Mouse (Mus musculus): ENCODE measurements around the gene Snrpf. TPM values are rescaled to one million over a fixed set of nuclear protein-coding genes. Genes with fewer than 3 reads are reported as not detected.

The Snrpf gene
- polyA plus RNA-seq, 1 experiment from 2014 or later = 155 TPM

DNA sequence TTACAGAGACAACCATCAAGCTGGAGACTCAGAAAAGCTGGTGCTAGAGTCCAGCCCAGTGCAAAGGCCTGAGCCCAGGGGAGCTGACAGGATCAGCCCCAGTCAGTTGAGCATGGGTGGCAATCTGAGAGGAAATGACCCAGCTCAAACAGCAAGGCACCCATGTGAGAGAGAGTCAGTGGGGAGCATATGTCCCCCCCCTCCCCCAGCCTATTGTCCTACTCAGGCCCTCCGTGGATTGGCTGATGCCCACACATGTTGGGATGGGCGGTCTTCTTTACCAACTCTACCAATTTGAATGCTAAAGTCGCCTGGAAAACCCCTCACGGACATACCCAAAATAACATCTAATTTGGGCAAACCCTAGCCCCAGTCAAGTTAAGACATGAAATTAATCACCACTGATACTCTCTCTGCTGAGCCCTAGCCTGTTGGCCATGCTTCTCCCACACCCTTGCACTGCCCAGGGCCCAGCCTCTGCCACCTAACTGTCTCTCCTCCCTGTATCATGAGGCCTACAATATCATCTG is 41.7 kb downstream of the Snrpf start:
- Histone ChIP-seq H3K9me3 (ENCODE audit: low read depth, low read length) (no peaks in the 10 kb centered on the region), H3K4me1 (ENCODE audit: insufficient read depth) (no peaks in the 10 kb centered on the region), H3K9ac (no peak overlapping the region), H3K27me3 (ENCODE audit: insufficient read depth, low read length) (no peaks in the 10 kb centered on the region), H3K27ac (ENCODE audit: low read depth) (no peak overlapping the region), H3K4me2 (no peak overlapping the region), H3K36me3 (ENCODE audit: insufficient read depth) (no peaks in the 10 kb centered on the region), H3K4me3 (ENCODE audit: low read depth, low read length) (no peak overlapping the region)
- ATAC-seq (ENCODE audit: insufficient read depth) (no peak), DNase-seq (no peak)
- 90% methylated on average over 4 of the region's 4 CpGs for WGBS
- TF ChIP-seq CTCF (IDR thresholded peaks at IDR 0.05; ENCODE audit: low read depth) = no peak

- Histone ChIP-seq H3K4me1 (ENCODE audit: insufficient read depth) (no peaks in the 10 kb centered on the region), H3K9me3 (ENCODE audit: low read depth, low read length) (no peaks in the 10 kb centered on the region), H3K9ac (no peak overlapping the region), H3K27ac (ENCODE audit: low read depth) (no peak overlapping the region), H3K36me3 (ENCODE audit: insufficient read depth) (no peaks in the 10 kb centered on the region), H3K27me3 (ENCODE audit: insufficient read depth, low read length) (no peaks in the 10 kb centered on the region), H3K4me2 (no peak overlapping the region), H3K4me3 (ENCODE audit: low read depth, low read length) (no peak overlapping the region)
- no peak for TF ChIP-seq CTCF (IDR thresholded peaks at IDR 0.05; ENCODE audit: low read depth)
- no peak for DNase-seq
- ATAC-seq (ENCODE audit: insufficient read depth) = no peak
- 59% methylated on average over 5 of the region's 5 CpGs for WGBS
Observed at GRCm38 (mm10) chr10:93544172-93544571, 45.3 kb downstream of the Snrpf start.

DNA sequence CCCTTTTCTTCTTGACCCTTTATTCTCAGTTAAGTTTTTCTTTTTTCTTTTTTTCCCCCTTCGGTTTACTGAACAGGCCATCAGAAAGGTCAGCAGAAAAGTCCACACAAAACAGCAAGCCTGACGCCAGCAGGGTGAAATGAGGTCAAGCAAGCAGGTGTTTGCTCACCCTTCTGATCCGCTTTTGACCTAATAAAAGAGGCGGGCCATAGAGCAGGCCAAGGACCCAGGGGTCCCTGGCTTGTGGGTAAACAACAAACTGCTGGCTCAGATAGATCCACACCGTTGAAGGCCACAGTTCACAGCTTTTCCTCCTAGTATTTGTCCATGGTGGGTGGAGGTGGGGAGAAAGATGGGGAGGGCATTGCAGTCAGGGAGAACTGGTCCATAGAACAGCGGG is 46.3 kb downstream of the Snrpf start:
- H3K4me2 ChIP-seq = no peak overlapping the region
- no peak for TF ChIP-seq CTCF (IDR thresholded peaks at IDR 0.05; ENCODE audit: low read depth)
- H3K27me3 ChIP-seq (ENCODE audit: insufficient read depth, low read length) = no peaks in the 10 kb centered on the region
- no peak overlapping the region for H3K4me3 ChIP-seq (ENCODE audit: low read depth, low read length)
- DNase-seq (no peak), ATAC-seq (ENCODE audit: insufficient read depth) (no peak)
- no peaks in the 10 kb centered on the region for H3K4me1 ChIP-seq (ENCODE audit: insufficient read depth)
- H3K27ac ChIP-seq (ENCODE audit: low read depth) = no peak overlapping the region
- WGBS = 47% methylated on average over 6 of the region's 6 CpGs
- no peaks in the 10 kb centered on the region for H3K36me3 ChIP-seq (ENCODE audit: insufficient read depth)
- H3K9ac ChIP-seq = no peak overlapping the region
- H3K9me3 ChIP-seq (ENCODE audit: low read depth, low read length) = no peaks in the 10 kb centered on the region

DNA sequence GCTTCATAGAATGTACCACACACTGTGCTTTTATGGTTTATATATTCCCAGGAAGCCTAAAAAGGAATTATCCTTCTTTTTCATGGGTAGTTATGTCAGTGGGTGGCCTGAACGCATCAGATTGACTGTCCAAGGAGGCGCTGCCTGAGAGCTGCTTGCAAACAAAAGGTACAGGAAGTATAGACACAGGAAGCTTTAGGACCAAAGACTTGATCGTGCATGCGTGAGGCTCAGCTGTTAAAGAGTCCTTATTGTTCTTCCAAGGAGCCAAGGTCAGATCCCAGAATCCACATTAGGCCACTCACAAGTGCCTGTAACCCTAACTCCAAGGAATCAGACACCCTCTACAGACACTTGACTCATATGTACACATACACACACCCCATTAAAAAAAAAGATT is 47.1 kb downstream of the Snrpf start:
- no peak overlapping the region for H3K4me2 ChIP-seq
- no peaks in the 10 kb centered on the region for H3K27me3 ChIP-seq (ENCODE audit: insufficient read depth, low read length)
- no peaks in the 10 kb centered on the region for H3K9me3 ChIP-seq (ENCODE audit: low read depth, low read length)
- no peak overlapping the region for H3K9ac ChIP-seq
- no peaks in the 10 kb centered on the region for H3K36me3 ChIP-seq (ENCODE audit: insufficient read depth)
- no peak for ATAC-seq (ENCODE audit: insufficient read depth)
- WGBS = 34% methylated on average over 4 of the region's 4 CpGs
- no peak overlapping the region for H3K27ac ChIP-seq (ENCODE audit: low read depth)
- H3K4me1 ChIP-seq (ENCODE audit: insufficient read depth) = no peaks in the 10 kb centered on the region
- DNase-seq = no peak
- no peak for TF ChIP-seq CTCF (IDR thresholded peaks at IDR 0.05; ENCODE audit: low read depth)
- no peak overlapping the region for H3K4me3 ChIP-seq (ENCODE audit: low read depth, low read length)

DNA sequence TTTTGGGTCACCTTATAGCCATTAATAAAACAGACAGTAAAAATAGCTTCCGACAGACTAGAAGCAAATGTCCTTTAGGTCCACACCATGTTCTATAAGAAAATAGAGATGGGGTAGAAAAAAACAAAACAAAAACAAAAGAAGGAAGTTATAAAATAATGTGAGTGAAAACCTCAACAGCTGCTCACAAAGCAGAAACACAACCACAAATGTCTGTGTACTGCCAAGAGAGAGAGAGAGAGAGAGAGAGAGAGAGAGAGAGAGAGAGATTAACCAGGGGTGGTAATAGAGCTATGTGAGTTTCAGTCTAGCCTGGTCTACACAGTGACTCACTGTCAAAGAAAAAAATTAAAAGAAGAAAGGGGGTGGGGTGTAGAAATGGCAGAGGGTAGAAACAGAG is 47.9 kb downstream of the Snrpf start:
- Histone ChIP-seq H3K4me2 (no peak overlapping the region), H3K4me3 (ENCODE audit: low read depth, low read length) (no peak overlapping the region), H3K4me1 (ENCODE audit: insufficient read depth) (no peaks in the 10 kb centered on the region), H3K27me3 (ENCODE audit: insufficient read depth, low read length) (no peaks in the 10 kb centered on the region), H3K36me3 (ENCODE audit: insufficient read depth) (no peaks in the 10 kb centered on the region), H3K9me3 (ENCODE audit: low read depth, low read length) (no peaks in the 10 kb centered on the region), H3K27ac (ENCODE audit: low read depth) (no peak overlapping the region), H3K9ac (no peak overlapping the region)
- DNase-seq = no peak
- WGBS = 57% methylated on average over 1 of the region's 1 CpGs
- ATAC-seq (ENCODE audit: insufficient read depth) = no peak
- no peak for TF ChIP-seq CTCF (IDR thresholded peaks at IDR 0.05; ENCODE audit: low read depth)

- no peak for TF ChIP-seq CTCF (IDR thresholded peaks at IDR 0.05; ENCODE audit: low read depth)
- H3K4me2 ChIP-seq = peak within 1 kb of the TSS; percentile 71
- H3K9ac ChIP-seq = 0 out of 2 replicates have a peak within 1 kb of the TSS, but pooled peaks have one; percentile 40
- H3K4me3 ChIP-seq (ENCODE audit: low read depth, low read length) = peak within 1 kb of the TSS; percentile 37
- no peaks in the 10 kb centered on the region for H3K27me3 ChIP-seq (ENCODE audit: insufficient read depth, low read length)
- ATAC-seq (ENCODE audit: insufficient read depth) (peak; percentile 36; the same call in 1 of the 2 replicates), DNase-seq (peak; percentile 10)
- H3K9me3 ChIP-seq (ENCODE audit: low read depth, low read length) = no peaks in the 10 kb centered on the region
- H3K4me1 ChIP-seq (ENCODE audit: insufficient read depth) = no peaks in the 10 kb centered on the region
- H3K36me3 ChIP-seq (ENCODE audit: insufficient read depth) = no peaks in the 10 kb centered on the region
- WGBS = 44% methylated on average over 17 of the region's 17 CpGs
- H3K27ac ChIP-seq (ENCODE audit: low read depth) = no peak within 1 kb of the TSS
Observed at GRCm38 (mm10) chr10:93540431-93541210, 48.9 kb downstream of the Snrpf start, which contains the start of gene Ccdc38. Gene Ccdc38 (plus strand): TSS chr10:93540632.

- ATAC-seq (ENCODE audit: insufficient read depth) (peak; percentile 95), DNase-seq (peak; percentile 92)
- no peak within 1 kb of the TSS for H3K27ac ChIP-seq (ENCODE audit: low read depth)
- no peaks in the 10 kb centered on the region for H3K4me1 ChIP-seq (ENCODE audit: insufficient read depth)
- 0 out of 2 replicates have a peak within 1 kb of the TSS, but pooled peaks have one; percentile 40 for H3K9ac ChIP-seq
- H3K4me2 ChIP-seq = peak within 1 kb of the TSS; percentile 71
- H3K4me3 ChIP-seq (ENCODE audit: low read depth, low read length) = peak within 1 kb of the TSS; percentile 37
- H3K9me3 ChIP-seq (ENCODE audit: low read depth, low read length) = no peaks in the 10 kb centered on the region
- H3K36me3 ChIP-seq (ENCODE audit: insufficient read depth) = no peaks in the 10 kb centered on the region
- no peaks in the 10 kb centered on the region for H3K27me3 ChIP-seq (ENCODE audit: insufficient read depth, low read length)
- WGBS = 2% methylated on average over 35 of the region's 35 CpGs
- peak; percentile 85 for TF ChIP-seq CTCF (IDR thresholded peaks at IDR 0.05; ENCODE audit: low read depth)
Observed at GRCm38 (mm10) chr10:93539775-93540430, 49.6 kb downstream of the Snrpf start, which contains the start of gene Amdhd1. Gene Amdhd1 (minus strand): TSS chr10:93540033.
